Mouse (Mus musculus) CH12.LX (cell line): ENCODE measurements around the gene Sowahc. TPM values are rescaled to one million over a fixed set of nuclear protein-coding genes. Genes with fewer than 3 reads are reported as not detected.

Experiments used
- DNase-seq: peaks from one replicate; pipeline ENCODE4 v3.0.0-alpha.2; 2013; ENCODE audit errors: extremely low read depth
- H3K27ac ChIP-seq: 2 replicates; pipeline ENCODE4 v1.5.1; 2012; ENCODE audit warnings: low read depth, mild to moderate bottlenecking, control low read depth, moderate library complexity; ENCODE audit not compliant: insufficient read depth
- H3K27me3 ChIP-seq: replicated peaks from 2 replicates; pipeline ENCODE3; 2012; ENCODE audit warnings: inconsistent platforms
- H3K36me3 ChIP-seq, 2 experiments: replicated peaks in 1 of 2; 2 replicates each; pipeline versions ENCODE3 to v1.6.1; 2012; ENCODE audit warnings: inconsistent platforms in 1 of 2, low read length in 1 of 2, mild to moderate bottlenecking in 1 of 2, mixed read lengths in 1 of 2, moderate library complexity in 1 of 2; ENCODE audit not compliant: control insufficient read depth in 1 of 2, insufficient read depth in 1 of 2
- H3K4me1 ChIP-seq, 2 experiments: 2 replicates each; pipeline ENCODE4 v1.6.1; 2012; ENCODE audit warnings: inconsistent platforms in 1 of 2, moderate library complexity in 1 of 2; ENCODE audit not compliant: insufficient read depth in 2 of 2, control insufficient read depth in 1 of 2
- H3K4me2 ChIP-seq: 2 replicates; pipeline ENCODE4 v1.6.1; 2012; ENCODE audit warnings: low read depth, mild to moderate bottlenecking, control low read depth; ENCODE audit not compliant: poor library complexity, insufficient read depth, severe bottlenecking
- H3K4me3 ChIP-seq, 3 experiments: fragments of 150-350 bp in 1 of 3; sonication (generic) in 1 of 3; replicated peaks in 1 of 3; 2 replicates each; pipeline versions ENCODE3 to v1.5.1; 2011 to 2012; ENCODE audit warnings: low read depth in 2 of 3, low read length in 2 of 3, mild to moderate bottlenecking in 2 of 3, moderate library complexity in 2 of 3, control low read depth in 1 of 3, improper control_type of control experiment in 1 of 3, inconsistent platforms in 1 of 3, mixed read lengths in 1 of 3; ENCODE audit not compliant: poor library complexity in 1 of 3
- H3K79me2 ChIP-seq: replicated peaks from 2 replicates; pipeline ENCODE4 v1.6.1; 2012; ENCODE audit warnings: mild to moderate bottlenecking, moderate library complexity; ENCODE audit not compliant: control insufficient read depth, poor library complexity, insufficient read depth, severe bottlenecking; ENCODE audit errors: extremely low read depth
- H3K9ac ChIP-seq: 2 replicates; pipeline ENCODE4 v1.6.1; 2012; ENCODE audit warnings: low read depth, mild to moderate bottlenecking, control low read depth, moderate library complexity; ENCODE audit not compliant: insufficient read depth
- H3K9me3 ChIP-seq: replicated peaks from 2 replicates; pipeline ENCODE3; 2012; ENCODE audit warnings: low read length, inconsistent platforms, mixed read lengths
- BHLHE40 ChIP-seq: IDR thresholded peaks from 2 replicates; pipeline ENCODE4 v1.6.1; 2011; ENCODE audit warnings: mild to moderate bottlenecking, low read depth, low read length, improper control_type of control experiment
- CHD1 ChIP-seq: IDR thresholded peaks from 2 replicates; pipeline ENCODE4 v1.6.1; 2012; ENCODE audit warnings: low read depth, low read length, improper control_type of control experiment, inconsistent platforms
- CHD2 ChIP-seq: IDR thresholded peaks from 2 replicates; pipeline ENCODE4 v1.6.1; 2011; ENCODE audit warnings: low read length, improper control_type of control experiment
- CTCF ChIP-seq, 2 experiments: IDR thresholded peaks in 1 of 2; conservative IDR thresholded peaks in 1 of 2; 2 replicates each; pipeline ENCODE4 v1.5.1; 2011 to 2012; ENCODE audit warnings: low read depth in 2 of 2, low read length in 2 of 2, improper control_type of control experiment in 1 of 2, inconsistent platforms in 1 of 2, mild to moderate bottlenecking in 1 of 2, moderate library complexity in 1 of 2
- E2F4 ChIP-seq: IDR thresholded peaks from 2 replicates; pipeline ENCODE4 v1.6.1; 2011; ENCODE audit warnings: low read depth, low read length, improper control_type of control experiment; ENCODE audit not compliant: insufficient replicate concordance
- ELF1 ChIP-seq: IDR thresholded peaks from 2 replicates; pipeline ENCODE4 v1.6.1; 2014; ENCODE audit warnings: low read depth, mild to moderate bottlenecking, inconsistent platforms, low read length, improper control_type of control experiment
- EP300 ChIP-seq: IDR thresholded peaks from 2 replicates; pipeline ENCODE4 v1.6.1; 2011; ENCODE audit warnings: low read length, improper control_type of control experiment
- ETS1 ChIP-seq: conservative IDR thresholded peaks from 2 replicates; pipeline ENCODE4 v1.6.1; 2012; ENCODE audit warnings: low read depth, mild to moderate bottlenecking, inconsistent platforms, low read length, improper control_type of control experiment, moderate library complexity
- GABPA ChIP-seq: IDR thresholded peaks from 2 replicates; pipeline ENCODE4 v1.6.1; 2012; ENCODE audit warnings: low read depth, low read length, improper control_type of control experiment, inconsistent platforms; ENCODE audit not compliant: insufficient replicate concordance
- HCFC1 ChIP-seq: IDR thresholded peaks from 2 replicates; pipeline ENCODE4 v1.6.1; 2012; ENCODE audit warnings: low read depth, mild to moderate bottlenecking, inconsistent platforms, low read length, improper control_type of control experiment
- IRF4 ChIP-seq: IDR thresholded peaks from 2 replicates; pipeline ENCODE4 v1.6.1; 2014; ENCODE audit warnings: low read depth, mild to moderate bottlenecking, inconsistent platforms, low read length, improper control_type of control experiment
- JUN ChIP-seq: IDR thresholded peaks from 2 replicates; pipeline ENCODE4 v1.6.1; 2011; ENCODE audit warnings: low read depth, mild to moderate bottlenecking, low read length, improper control_type of control experiment, moderate library complexity; ENCODE audit not compliant: insufficient read depth
- JUND ChIP-seq: conservative IDR thresholded peaks from 2 replicates; pipeline ENCODE4 v1.6.1; 2011; ENCODE audit warnings: low read depth, low read length, improper control_type of control experiment
- KAT2A ChIP-seq: IDR thresholded peaks from 2 replicates; pipeline ENCODE4 v1.6.1; 2012; ENCODE audit warnings: low read length, improper control_type of control experiment, inconsistent platforms; ENCODE audit not compliant: insufficient replicate concordance
- MAFK ChIP-seq: IDR thresholded peaks from 2 replicates; pipeline ENCODE4 v1.6.1; 2011; ENCODE audit warnings: low read length, improper control_type of control experiment; ENCODE audit not compliant: insufficient replicate concordance
- MAX ChIP-seq: IDR thresholded peaks from 2 replicates; pipeline ENCODE4 v1.6.1; 2011; ENCODE audit warnings: low read length, improper control_type of control experiment
- MAZ ChIP-seq: IDR thresholded peaks from 2 replicates; pipeline ENCODE4 v1.6.1; 2012; ENCODE audit warnings: low read depth, mild to moderate bottlenecking, inconsistent platforms, low read length, improper control_type of control experiment, moderate library complexity
- MEF2A ChIP-seq: IDR thresholded peaks from 2 replicates; pipeline ENCODE4 v1.6.1; 2014; ENCODE audit warnings: low read depth, mild to moderate bottlenecking, inconsistent platforms, low read length, improper control_type of control experiment, borderline replicate concordance
- MXI1 ChIP-seq: IDR thresholded peaks from 2 replicates; pipeline ENCODE4 v1.6.1; 2011; ENCODE audit warnings: mild to moderate bottlenecking, low read depth, low read length, improper control_type of control experiment
- MYC ChIP-seq: IDR thresholded peaks from 2 replicates; pipeline ENCODE4 v1.6.1; 2011; ENCODE audit warnings: low read depth, mild to moderate bottlenecking, improper control_type of control experiment, low read length
- NELFE ChIP-seq: IDR thresholded peaks from 2 replicates; pipeline ENCODE4 v1.6.1; 2011; ENCODE audit warnings: low read depth, low read length, improper control_type of control experiment
- NRF1 ChIP-seq: IDR thresholded peaks from 2 replicates; pipeline ENCODE4 v1.6.1; 2014; ENCODE audit warnings: low read depth, mild to moderate bottlenecking, inconsistent platforms, low read length, improper control_type of control experiment, moderate library complexity
- PAX5 ChIP-seq: IDR thresholded peaks from 2 replicates; pipeline ENCODE4 v1.6.1; 2012; ENCODE audit warnings: low read length, inconsistent platforms, mixed read lengths
- POLR2A ChIP-seq: IDR thresholded peaks from 2 replicates; pipeline ENCODE4 v1.6.1; 2011; ENCODE audit warnings: low read depth, mild to moderate bottlenecking, improper control_type of control experiment, low read length
- POLR2AphosphoS2 ChIP-seq: IDR thresholded peaks from 2 replicates; pipeline ENCODE4 v1.6.1; 2011; ENCODE audit warnings: low read depth, low read length, improper control_type of control experiment
- RAD21 ChIP-seq: IDR thresholded peaks from 2 replicates; pipeline ENCODE4 v1.6.1; 2011; ENCODE audit warnings: low read depth, mild to moderate bottlenecking, low read length, improper control_type of control experiment, moderate library complexity
- RCOR1 ChIP-seq: conservative IDR thresholded peaks from 2 replicates; pipeline ENCODE4 v1.6.1; 2012; ENCODE audit warnings: low read depth, mild to moderate bottlenecking, inconsistent platforms, low read length, improper control_type of control experiment
- SIN3A ChIP-seq: IDR thresholded peaks from 2 replicates; pipeline ENCODE4 v1.6.1; 2012; ENCODE audit warnings: low read length, improper control_type of control experiment, inconsistent platforms
- SMC3 ChIP-seq: IDR thresholded peaks from 2 replicates; pipeline ENCODE4 v1.6.1; 2011; ENCODE audit warnings: low read depth, low read length, improper control_type of control experiment
- TBP ChIP-seq: conservative IDR thresholded peaks from 2 replicates; pipeline ENCODE4 v1.6.1; 2011; ENCODE audit warnings: low read depth, low read length, improper control_type of control experiment
- TCF12 ChIP-seq: IDR thresholded peaks from 2 replicates; pipeline ENCODE4 v1.6.1; 2014; ENCODE audit warnings: low read depth, mild to moderate bottlenecking, inconsistent platforms, low read length, improper control_type of control experiment
- UBTF ChIP-seq: IDR thresholded peaks from 2 replicates; pipeline ENCODE4 v1.6.1; 2012; ENCODE audit warnings: low read depth, mild to moderate bottlenecking, inconsistent platforms, low read length, improper control_type of control experiment, moderate library complexity
- USF1 ChIP-seq: IDR thresholded peaks from 2 replicates; pipeline ENCODE4 v1.6.1; 2014; ENCODE audit warnings: low read depth, mild to moderate bottlenecking, inconsistent platforms, low read length, improper control_type of control experiment
- USF2 ChIP-seq: conservative IDR thresholded peaks from 2 replicates; pipeline ENCODE4 v1.6.1; 2011; ENCODE audit warnings: low read depth, low read length, improper control_type of control experiment
- ZC3H11A ChIP-seq: IDR thresholded peaks from 2 replicates; pipeline ENCODE4 v1.6.1; 2012; ENCODE audit warnings: low read depth, mild to moderate bottlenecking, inconsistent platforms, low read length, improper control_type of control experiment
- ZKSCAN1 ChIP-seq: IDR thresholded peaks from 2 replicates; pipeline ENCODE4 v1.6.1; 2012; ENCODE audit warnings: low read depth, inconsistent platforms, low read length, improper control_type of control experiment, borderline replicate concordance
- ZMIZ1 ChIP-seq: IDR thresholded peaks from 2 replicates; pipeline ENCODE4 v1.6.1; 2012; ENCODE audit warnings: low read depth, mild to moderate bottlenecking, inconsistent platforms, low read length, improper control_type of control experiment
- ZNF384 ChIP-seq: IDR thresholded peaks from 2 replicates; pipeline ENCODE4 v1.6.1; 2012; ENCODE audit warnings: low read depth, low read length, improper control_type of control experiment, inconsistent platforms
- dilution Hi-C: fragments of 300-500 bp; cut with MboI; formaldehyde crosslinking; loops from 2 replicates; pipeline ENCODE4 v1.14.3; 2020; ENCODE audit warnings: low sequenced_read_pairs; ENCODE audit not compliant: extremely low pct_unique_long_range_greater_than_20kb, extremely low pct_ligation_motif_present
- in situ Hi-C: fragments of 300-500 bp; cut with MboI; formaldehyde crosslinking; loops from 3 replicates; pipeline ENCODE4 v1.14.3; 2019; ENCODE audit warnings: low sequenced_read_pairs, low pct_ligation_motif_present, low pct_unique_long_range_greater_than_20kb, mixed read lengths
- polyA plus RNA-seq: library from polyadenylated mRNA; unstranded; fragments of >175 nt; gene quantifications from 2 replicates; pipeline ENCODE4 v1.2.1, GENCODE M21; 2012; ENCODE audit warnings: low read depth; ENCODE audit not compliant: insufficient read length
- total RNA-seq, 2 experiments: library from RNA; depleted of rRNA; stranded (reverse); fragments of 300-350 nt in 1 of 2; fragments of >200 nt in 1 of 2; gene quantifications; 2 replicates each; pipeline ENCODE4 v1.2.3; 2012 to 2014

Gene Sowahc
- total and polyA plus RNA-seq, 3 experiments = 19.9 to 50.0 (median 25.9) TPM

DNA sequence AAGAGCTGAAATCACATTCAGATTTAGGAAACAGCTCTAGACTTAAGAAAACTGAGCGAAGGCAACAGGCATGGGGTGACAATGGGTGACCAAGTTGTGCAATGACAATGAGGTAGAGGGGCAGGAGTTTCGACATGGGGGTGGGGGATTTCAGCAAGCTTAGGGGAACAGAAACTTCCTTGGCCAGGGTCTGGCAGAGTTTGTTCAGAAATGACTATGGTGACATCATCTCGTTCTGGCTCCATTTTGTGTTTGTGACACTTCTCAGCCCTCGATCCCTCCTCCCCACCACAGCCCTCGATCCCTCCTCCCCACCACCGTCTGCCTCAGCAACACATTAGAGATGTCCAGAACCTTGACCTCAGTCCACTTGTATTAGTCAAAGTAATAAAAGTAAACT, 14.7 kb downstream of the Sowahc start:
- dilution Hi-C loops = no loop called here
- Histone ChIP-seq H3K4me3 (no peak overlapping the region), H3K79me2 (no peaks in the 10 kb centered on the region), H3K4me2 (peak overlapping the region; percentile 90), H3K9ac (peak overlapping the region; percentile 85), H3K36me3 (no peaks in the 10 kb centered on the region), H3K4me1 (peaks cover 26 to 60% of the 10 kb centered on the region in 2 experiments), H3K27ac (peak overlapping the region; percentile 97), H3K27me3 (no peaks in the 10 kb centered on the region), H3K9me3 (peaks cover 9% of the 10 kb centered on the region)
- DNase-seq = peak; percentile 95
- in situ Hi-C loops = no loop called here
- TF ChIP-seq JUND = peak; percentile 98
- 0 out of 2 replicates have a peak, but pooled peaks have one; percentile 42 for TF ChIP-seq MXI1
- peak; percentile 90 for TF ChIP-seq MEF2A
- no peak for TF ChIP-seq PAX5
- TF ChIP-seq USF2 = no peak
- TF ChIP-seq JUN = peak; percentile 99
- TF ChIP-seq ELF1 = no peak; the same call in 1 of the 2 replicates
- peak; percentile 88 for TF ChIP-seq MAX
- no peak for TF ChIP-seq UBTF
- TF ChIP-seq NELFE = 0 out of 2 replicates have a peak, but pooled peaks have one; percentile 36
- TF ChIP-seq ZNF384 = no peak
- peak; percentile 97 for TF ChIP-seq TCF12
- no peak for TF ChIP-seq HCFC1
- no peak for TF ChIP-seq ZKSCAN1
- peak; percentile 98 for TF ChIP-seq ETS1
- TF ChIP-seq MAFK = peak; percentile 76; the same call in 1 of the 2 replicates
- no peak for TF ChIP-seq POLR2AphosphoS2
- TF ChIP-seq IRF4 = peak; percentile 100
- TF ChIP-seq NRF1 = peak; percentile 38; the same call in 1 of the 2 replicates
- TF ChIP-seq RAD21 = peak; percentile 2
- TF ChIP-seq BHLHE40 = peak; percentile 92
- no peak for TF ChIP-seq CHD1
- peak; percentile 89 for TF ChIP-seq MYC
- TF ChIP-seq SMC3 = peak; percentile 13; the same call in 1 of the 2 replicates
- peak; percentile 66; the same call in 1 of the 2 replicates for TF ChIP-seq TBP
- TF ChIP-seq MAZ = peak; percentile 94
- peak; percentile 95 for TF ChIP-seq CHD2
- TF ChIP-seq USF1 = no peak
- TF ChIP-seq SIN3A = peak; percentile 81
- no peak for TF ChIP-seq E2F4
- no peak for TF ChIP-seq GABPA
- no peak for TF ChIP-seq CTCF (conservative IDR thresholded peaks at IDR 0.05 in 1 of 2, IDR thresholded peaks at IDR 0.05 in 1 of 2; ENCODE audit: low read depth in 2 of 2, low read length in 2 of 2)
- peak; percentile 98 for TF ChIP-seq RCOR1
- 0 out of 2 replicates have a peak, but pooled peaks have one; percentile 24 for TF ChIP-seq ZC3H11A
- TF ChIP-seq EP300 = peak; percentile 99
- no peak for TF ChIP-seq KAT2A
- TF ChIP-seq ZMIZ1 = peak; percentile 40; the same call in 1 of the 2 replicates
- peak; percentile 22; the same call in 1 of the 2 replicates for TF ChIP-seq POLR2A
